Mouse (Mus musculus) ES-Bruce4 (cell line): ENCODE measurements around the gene Rbm26. TPM values are rescaled to one million over a fixed set of nuclear protein-coding genes. Genes with fewer than 3 reads are reported as not detected.

Experiments used
- H3K27ac ChIP-seq: 2 replicates; pipeline ENCODE4 v1.5.1; 2012; ENCODE audit warnings: low read length, inconsistent platforms; ENCODE audit not compliant: insufficient read depth
- H3K27me3 ChIP-seq: 2 replicates; pipeline ENCODE4 v1.6.1; 2012; ENCODE audit warnings: mild to moderate bottlenecking, low read length, inconsistent platforms; ENCODE audit not compliant: control insufficient read depth, poor library complexity, insufficient read depth, severe bottlenecking
- H3K36me3 ChIP-seq: 2 replicates; pipeline ENCODE4 v1.6.1; 2012; ENCODE audit warnings: inconsistent platforms, mild to moderate bottlenecking, low read length, moderate library complexity; ENCODE audit not compliant: control insufficient read depth, poor library complexity, insufficient read depth, severe bottlenecking
- H3K4me1 ChIP-seq: one replicate; pipeline ENCODE4 v1.8.1; 2011; ENCODE audit warnings: low read length; ENCODE audit not compliant: control insufficient read depth, insufficient read depth
- H3K4me3 ChIP-seq: 2 replicates; pipeline ENCODE4 v1.5.1; 2011; ENCODE audit warnings: low read depth, mild to moderate bottlenecking, low read length
- H3K9ac ChIP-seq: 2 replicates; pipeline ENCODE4 v1.6.1; 2012; ENCODE audit warnings: low read depth, mild to moderate bottlenecking, inconsistent platforms; ENCODE audit not compliant: poor library complexity, severe bottlenecking
- H3K9me3 ChIP-seq: replicated peaks from 2 replicates; pipeline ENCODE4 v1.6.1; 2012; ENCODE audit warnings: mild to moderate bottlenecking, low read length, inconsistent platforms; ENCODE audit not compliant: control insufficient read depth, poor library complexity, insufficient read depth, severe bottlenecking
- CTCF ChIP-seq: IDR thresholded peaks from one replicate; pipeline ENCODE4 v1.8.1; 2011; ENCODE audit warnings: low read depth, low read length
- EP300 ChIP-seq: IDR thresholded peaks from 2 replicates; pipeline ENCODE4 v1.6.1; 2011; ENCODE audit warnings: low read depth, low read length; ENCODE audit not compliant: insufficient read depth
- POLR2A ChIP-seq: IDR thresholded peaks from one replicate; pipeline ENCODE4 v1.8.1; 2011; ENCODE audit warnings: low read length; ENCODE audit not compliant: insufficient read depth
- polyA plus RNA-seq: library from polyadenylated mRNA; stranded (reverse); fragments of >200 nt; gene quantifications from 2 replicates; pipeline ENCODE4 v1.2.4, GENCODE M21; 2011; ENCODE audit warnings: low read depth; ENCODE audit not compliant: missing spikeins, insufficient read depth, insufficient read length

The Rbm26 gene
- polyA plus RNA-seq, 1 experiment, result 173 TPM

DNA sequence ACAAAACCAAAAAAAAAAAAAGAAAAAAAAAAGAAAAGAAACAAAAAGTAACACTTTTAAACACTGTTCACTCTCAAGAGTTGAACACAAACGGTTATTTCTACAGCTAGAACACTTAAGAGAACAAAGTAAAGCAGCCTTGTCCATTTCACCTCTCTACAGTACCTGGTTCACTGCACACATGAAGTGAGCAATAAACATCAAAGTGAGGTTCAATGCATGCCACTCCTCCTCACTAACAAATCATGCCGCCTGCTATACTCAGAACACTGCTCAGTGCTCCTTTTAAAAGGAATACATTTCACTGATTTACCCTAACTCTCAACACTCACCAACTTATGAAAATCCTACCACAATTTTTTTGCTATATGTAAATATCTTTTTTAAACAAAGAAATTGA, 61.7 kb downstream of the Rbm26 start:
- peaks cover 15% of the 10 kb centered on the region for H3K36me3 ChIP-seq
- no peaks in the 10 kb centered on the region for H3K27me3 ChIP-seq
- H3K9ac ChIP-seq, result no peak overlapping the region
- TF ChIP-seq CTCF (no peak), POLR2A (no peak), EP300 (no peak)
- H3K4me3 ChIP-seq, result no peak overlapping the region
- no peaks in the 10 kb centered on the region for H3K4me1 ChIP-seq
- H3K27ac ChIP-seq, result no peak overlapping the region
- H3K9me3 ChIP-seq, result no peaks in the 10 kb centered on the region

DNA sequence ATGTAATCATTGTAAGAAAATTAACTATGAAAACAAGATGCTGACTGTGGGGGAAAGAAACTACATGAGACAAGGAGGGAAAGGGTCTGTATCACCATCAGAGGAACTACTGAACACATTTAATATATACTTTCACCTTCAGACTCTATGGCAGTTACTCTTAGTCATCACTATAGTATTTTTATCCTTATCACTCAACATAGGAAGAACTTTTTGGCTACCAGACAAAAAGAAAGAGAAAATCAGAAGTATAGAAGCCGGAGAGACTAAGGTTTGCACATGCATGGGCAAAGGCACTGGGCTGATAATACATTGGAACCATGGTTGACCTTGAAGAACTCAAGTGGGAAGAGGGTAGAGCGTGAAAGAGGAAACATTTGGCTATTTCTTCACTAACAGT, 70.9 kb downstream of the Rbm26 start:
- H3K27me3 ChIP-seq, result no peaks in the 10 kb centered on the region

DNA sequence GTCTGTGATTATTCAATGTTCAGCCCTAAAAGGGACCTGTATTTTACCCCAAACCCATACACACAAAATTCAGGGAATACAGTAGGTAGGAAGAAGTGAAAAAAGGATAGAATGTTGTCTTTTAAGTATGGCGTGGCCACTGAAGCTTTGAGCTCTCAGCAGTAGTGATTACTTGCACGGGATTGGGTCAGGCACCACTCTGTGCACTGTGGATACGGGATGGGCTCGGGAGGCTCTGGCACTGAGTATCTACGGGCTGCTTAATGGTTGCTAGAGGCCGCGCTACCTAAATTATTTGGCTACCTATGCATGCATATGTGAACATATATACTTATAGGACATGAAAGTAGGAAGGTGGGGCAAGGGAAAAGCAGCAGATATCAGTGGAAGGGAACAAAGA, 78.3 kb downstream of the Rbm26 start:
- H3K4me3 ChIP-seq, result no peak overlapping the region
- H3K4me1 ChIP-seq, result no peaks in the 10 kb centered on the region
- no peak overlapping the region for H3K27ac ChIP-seq
- TF ChIP-seq POLR2A (no peak), EP300 (no peak)
- H3K9ac ChIP-seq, result no peak overlapping the region
- H3K27me3 ChIP-seq, result no peaks in the 10 kb centered on the region
- H3K36me3 ChIP-seq, result no peaks in the 10 kb centered on the region
- H3K9me3 ChIP-seq, result no peaks in the 10 kb centered on the region

More for the DNA sequence above, 70.9 kb downstream of the Rbm26 start:
- Histone ChIP-seq H3K4me1 (no peaks in the 10 kb centered on the region), H3K4me3 (no peak overlapping the region), H3K9me3 (no peaks in the 10 kb centered on the region), H3K27ac (no peak overlapping the region), H3K36me3 (peaks cover 4% of the 10 kb centered on the region), H3K9ac (no peak overlapping the region)
- TF ChIP-seq EP300, result no peak
- TF ChIP-seq CTCF, result no peak
- TF ChIP-seq POLR2A, result no peak

DNA sequence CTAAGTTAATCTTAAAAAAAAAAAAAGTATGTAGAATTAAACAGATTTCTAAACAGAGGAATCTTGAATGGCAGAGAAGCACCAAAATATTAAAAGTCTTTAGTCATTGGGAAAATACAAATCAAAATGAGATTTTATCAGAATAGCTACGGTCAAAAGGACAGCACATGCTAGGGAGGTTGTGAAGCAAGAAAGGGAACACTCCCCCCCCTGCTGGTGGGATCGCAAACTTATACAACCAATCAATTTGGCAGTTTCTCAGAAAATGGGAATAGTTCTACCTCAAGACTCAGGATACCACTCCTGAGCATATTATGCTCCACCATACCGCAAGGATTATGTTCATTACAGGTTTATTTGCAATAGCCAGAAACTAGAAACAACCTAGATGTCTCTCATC, 80.9 kb downstream of the Rbm26 start:
- Histone ChIP-seq H3K4me3 (no peak overlapping the region), H3K9me3 (no peaks in the 10 kb centered on the region), H3K9ac (no peak overlapping the region), H3K27me3 (no peaks in the 10 kb centered on the region), H3K4me1 (no peaks in the 10 kb centered on the region), H3K27ac (no peak overlapping the region), H3K36me3 (no peaks in the 10 kb centered on the region)
- no peak for TF ChIP-seq POLR2A
- no peak for TF ChIP-seq EP300
- TF ChIP-seq CTCF, result peak; percentile 5

DNA sequence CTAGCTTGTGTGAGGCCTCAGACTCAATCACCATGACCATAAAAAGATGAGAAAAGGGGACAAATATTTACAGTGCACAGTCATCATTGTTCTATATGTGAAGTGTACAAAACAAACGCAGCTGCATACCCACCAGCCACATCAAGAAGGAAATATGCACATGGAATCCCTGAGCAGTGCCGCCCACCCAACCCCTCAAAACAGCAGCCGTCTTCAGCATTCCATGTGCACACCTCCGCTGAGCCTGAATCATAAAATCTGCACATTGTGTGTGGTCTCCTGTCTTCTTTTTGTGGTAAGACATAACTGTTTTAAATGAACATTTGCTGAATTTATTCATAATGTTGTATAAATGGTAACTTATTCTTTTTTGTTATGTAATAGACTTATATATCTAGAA, 90.1 kb downstream of the Rbm26 start:
- Histone ChIP-seq H3K27ac (no peak overlapping the region), H3K9me3 (no peaks in the 10 kb centered on the region), H3K27me3 (no peaks in the 10 kb centered on the region), H3K4me1 (no peaks in the 10 kb centered on the region), H3K9ac (no peak overlapping the region), H3K4me3 (no peak overlapping the region), H3K36me3 (no peaks in the 10 kb centered on the region)
- TF ChIP-seq POLR2A, result no peak
- no peak for TF ChIP-seq CTCF
- TF ChIP-seq EP300, result no peak

DNA sequence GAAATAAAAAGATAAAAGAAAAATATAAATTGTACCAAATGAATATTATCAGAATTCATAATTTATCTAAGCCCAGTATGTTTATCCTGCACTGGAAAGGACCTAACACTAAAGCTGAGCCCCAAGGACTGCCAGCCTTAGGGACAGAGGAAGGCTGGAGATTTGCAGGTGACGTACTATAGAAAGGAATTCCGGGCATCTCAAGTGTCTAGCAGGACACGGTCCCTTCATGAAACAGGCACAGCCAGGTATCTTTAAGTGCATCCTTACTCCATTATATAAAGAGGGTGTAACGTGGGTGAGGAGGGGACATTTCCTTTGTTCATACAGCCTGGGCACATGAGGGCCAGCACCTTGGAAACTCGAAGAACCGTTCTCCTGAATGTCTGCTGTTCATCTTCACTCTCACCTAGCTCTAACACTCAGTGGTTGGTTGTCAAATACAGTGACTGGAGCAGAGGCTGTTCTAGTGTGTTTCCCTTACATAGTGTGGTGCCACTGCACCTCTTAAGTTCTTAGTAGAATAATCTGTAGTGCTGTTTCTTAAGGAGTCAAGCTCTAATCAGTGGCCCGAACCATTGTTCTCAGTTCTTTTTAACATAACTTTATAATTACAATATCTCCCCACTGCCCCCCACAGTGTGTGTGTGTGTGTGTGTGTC, 91.7 kb downstream of the Rbm26 start:
- Histone ChIP-seq H3K4me3 (no peak overlapping the region), H3K4me1 (no peaks in the 10 kb centered on the region), H3K9me3 (no peaks in the 10 kb centered on the region), H3K27ac (no peak overlapping the region), H3K27me3 (no peaks in the 10 kb centered on the region; the same call in 1 of the 2 replicates), H3K36me3 (no peaks in the 10 kb centered on the region), H3K9ac (no peak overlapping the region)
- TF ChIP-seq CTCF, result no peak
- no peak for TF ChIP-seq POLR2A
- TF ChIP-seq EP300, result no peak
